Mouse (Mus musculus): Measurements from ENCODE around the gene Rfx1. TPM values are rescaled to one million over a fixed set of nuclear protein-coding genes. Genes with fewer than 3 reads are reported as not detected.
A peak's percentile ranks its signal among the peaks of the same experiment; 100 is the strongest.

Rfx1 gene
- polyA plus RNA-seq, 1 experiment from 2014 or later, result 10.1 TPM

DNA sequence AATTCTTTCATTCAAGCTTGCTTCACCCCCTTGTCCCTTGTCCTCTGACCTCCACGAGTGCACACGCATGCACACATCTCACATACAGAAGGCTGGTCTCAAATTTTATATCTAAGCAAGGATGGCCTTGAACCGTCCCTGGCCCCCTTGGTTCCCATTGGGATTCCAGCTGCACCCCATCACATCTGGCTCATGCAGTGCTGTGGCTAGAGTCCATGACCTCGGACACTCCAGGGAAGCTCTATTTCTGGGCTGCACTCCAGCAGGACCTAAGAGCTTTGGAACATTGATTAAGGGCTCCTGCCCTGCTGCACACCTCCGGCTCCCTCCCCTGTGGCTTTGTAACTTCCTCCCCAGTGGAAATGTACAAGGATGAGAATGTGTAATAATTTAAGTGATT is 28.6 kb upstream of the Rfx1 start:
- H3K4me3 ChIP-seq (replicated peaks), result no peak overlapping the region
- peaks cover 12% of the 10 kb centered on the region for H3K4me1 ChIP-seq (replicated peaks)
- no peaks in the 10 kb centered on the region for H3K36me3 ChIP-seq
- no peaks in the 10 kb centered on the region for H3K9me3 ChIP-seq
- no peak overlapping the region for H3K27ac ChIP-seq
- no peak overlapping the region for H3K9ac ChIP-seq (replicated peaks)
- no peak overlapping the region for H3K4me2 ChIP-seq
- H3K27me3 ChIP-seq, result peaks cover 58% of the 10 kb centered on the region
- 76% methylated on average over 5 of the region's 5 CpGs for WGBS
- ATAC-seq (ENCODE audit: insufficient number of reproducible peaks, insufficient read depth, low FRiP score, low TSS enrichment, low read depth), result no peak

- H3K4me1 ChIP-seq (replicated peaks), result peaks cover 12% of the 10 kb centered on the region
- peaks cover 68% of the 10 kb centered on the region for H3K27me3 ChIP-seq
- H3K9ac ChIP-seq (replicated peaks), result peak overlapping the region; percentile 12; the same call in 1 of the 2 replicates
- no peaks in the 10 kb centered on the region for H3K36me3 ChIP-seq
- H3K4me2 ChIP-seq, result no peak overlapping the region
- no peak overlapping the region for H3K27ac ChIP-seq
- 7% methylated on average over 5 of the region's 5 CpGs for WGBS
- ATAC-seq (ENCODE audit: insufficient number of reproducible peaks, insufficient read depth, low FRiP score, low TSS enrichment, low read depth), result no peak
- H3K9me3 ChIP-seq, result no peaks in the 10 kb centered on the region
- H3K4me3 ChIP-seq (replicated peaks), result no peak overlapping the region
Observed at GRCm38 (mm10) chr8:84039050-84039449, 27.6 kb upstream of the Rfx1 start.

- no peak for ATAC-seq (ENCODE audit: insufficient number of reproducible peaks, insufficient read depth, low FRiP score, low TSS enrichment, low read depth)
- H3K27me3 ChIP-seq, result peaks cover 84% of the 10 kb centered on the region
Observed at GRCm38 (mm10) chr8:84042066-84042947, 24.3 kb upstream of the Rfx1 start, which contains the start of gene Il27ra. TSS of gene Il27ra (minus strand) at chr8:84042589.

DNA sequence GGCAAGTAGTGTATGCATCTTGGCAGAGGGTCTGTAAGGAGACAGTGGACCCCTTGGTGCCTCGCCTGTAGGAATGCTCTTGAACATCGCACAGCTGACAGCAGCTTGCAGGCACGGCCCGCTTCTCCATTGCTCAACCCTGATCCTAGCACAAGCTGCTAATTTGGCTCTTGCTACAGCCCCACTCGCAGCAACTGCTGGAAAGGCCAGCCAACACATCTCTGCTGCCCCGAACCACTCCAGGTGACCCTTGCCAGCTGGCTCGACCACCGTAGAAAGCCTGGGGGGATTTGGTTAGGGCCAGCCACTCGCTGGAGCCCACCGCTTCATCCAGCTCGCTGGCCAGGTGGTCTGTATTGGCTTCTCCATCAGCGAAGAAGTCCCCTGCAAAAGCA is 23.7 kb upstream of the Rfx1 start:
- H3K36me3 ChIP-seq, result no peaks in the 10 kb centered on the region
- no peaks in the 10 kb centered on the region for H3K9me3 ChIP-seq
- H3K4me1 ChIP-seq (replicated peaks), result peaks cover 12% of the 10 kb centered on the region
- peaks cover 82% of the 10 kb centered on the region for H3K27me3 ChIP-seq
- H3K27ac ChIP-seq, result no peak overlapping the region
- WGBS, result 35% methylated on average over 12 of the region's 12 CpGs
- H3K4me2 ChIP-seq, result peak overlapping the region; percentile 75
- H3K9ac ChIP-seq (replicated peaks), result no peak overlapping the region
- ATAC-seq (ENCODE audit: insufficient number of reproducible peaks, insufficient read depth, low FRiP score, low TSS enrichment, low read depth), result no peak
- peak overlapping the region; percentile 40 for H3K4me3 ChIP-seq (replicated peaks)

More at GRCm38 (mm10) chr8:84042066-84042947, 24.3 kb upstream of the Rfx1 start, which contains the start of gene Il27ra:
- peak within 1 kb of the TSS; percentile 40 for H3K4me3 ChIP-seq (replicated peaks)
- WGBS, result 4% methylated on average over 40 of the region's 40 CpGs
- H3K9ac ChIP-seq (replicated peaks), result peak within 1 kb of the TSS; percentile 42
- no peaks in the 10 kb centered on the region for H3K36me3 ChIP-seq
- no peaks in the 10 kb centered on the region for H3K9me3 ChIP-seq
- H3K4me1 ChIP-seq (replicated peaks), result peaks cover 12% of the 10 kb centered on the region
- no peak within 1 kb of the TSS for H3K27ac ChIP-seq
- peak within 1 kb of the TSS; percentile 75 for H3K4me2 ChIP-seq

DNA sequence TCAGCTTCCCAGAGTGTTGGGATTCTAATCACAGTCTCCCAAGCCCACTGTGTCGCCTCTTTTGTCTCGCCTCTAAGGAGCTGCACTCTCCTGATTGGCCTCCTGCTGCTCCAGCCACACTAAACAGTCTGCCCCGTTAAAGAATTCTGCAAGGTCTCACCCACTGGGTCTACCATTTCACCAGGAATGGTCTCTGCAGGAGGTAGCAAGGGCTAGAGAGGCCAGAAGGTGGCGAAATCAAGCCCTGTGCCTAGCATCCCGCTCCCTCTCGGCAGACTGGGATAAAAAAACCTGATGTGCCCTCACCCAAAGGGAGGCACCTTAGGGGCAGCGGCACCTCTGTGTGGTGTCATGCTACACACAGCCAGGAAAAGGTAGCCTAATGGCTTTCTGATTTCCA is 22.5 kb upstream of the Rfx1 start:
- no peak overlapping the region for H3K27ac ChIP-seq
- no peaks in the 10 kb centered on the region for H3K9me3 ChIP-seq
- H3K4me1 ChIP-seq (replicated peaks), result peaks cover 22% of the 10 kb centered on the region
- peaks cover 81% of the 10 kb centered on the region for H3K27me3 ChIP-seq
- no peak overlapping the region for H3K9ac ChIP-seq (replicated peaks)
- H3K4me2 ChIP-seq, result no peak overlapping the region
- no peak for ATAC-seq (ENCODE audit: insufficient number of reproducible peaks, insufficient read depth, low FRiP score, low TSS enrichment, low read depth)
- H3K36me3 ChIP-seq, result no peaks in the 10 kb centered on the region
- H3K4me3 ChIP-seq (replicated peaks), result no peak overlapping the region
- 4% methylated on average over 7 of the region's 7 CpGs for WGBS

GRCm38 (mm10) chr8:84044900-84045299 is 21.7 kb upstream of the Rfx1 start, which contains the start of gene Rln3:
TSS of gene Rln3 (minus strand) at chr8:84045000.
- Histone ChIP-seq H3K4me2 (no peak within 1 kb of the TSS), H3K4me3 (replicated peaks) (peak within 1 kb of the TSS; percentile 12; the same call in 1 of the 2 replicates)

GRCm38 (mm10) chr8:84046505-84046904 is 20.1 kb upstream of the Rfx1 start:
- ATAC-seq (ENCODE audit: insufficient number of reproducible peaks, insufficient read depth, low FRiP score, low TSS enrichment, low read depth), result no peak
- 86% methylated on average over 3 of the region's 3 CpGs for WGBS
- peaks cover 58% of the 10 kb centered on the region for H3K27me3 ChIP-seq
- H3K4me1 ChIP-seq (replicated peaks), result peaks cover 22% of the 10 kb centered on the region
- no peak overlapping the region for H3K9ac ChIP-seq (replicated peaks)
- no peaks in the 10 kb centered on the region for H3K36me3 ChIP-seq
- no peak overlapping the region for H3K27ac ChIP-seq
- H3K4me2 ChIP-seq, result no peak overlapping the region
- H3K9me3 ChIP-seq, result no peaks in the 10 kb centered on the region
- no peak overlapping the region for H3K4me3 ChIP-seq (replicated peaks)

More at GRCm38 (mm10) chr8:84044900-84045299, 21.7 kb upstream of the Rfx1 start, which contains the start of gene Rln3:
- WGBS, result 2% methylated on average over 9 of the region's 9 CpGs
- ATAC-seq (ENCODE audit: insufficient number of reproducible peaks, insufficient read depth, low FRiP score, low TSS enrichment, low read depth), result no peak
- Histone ChIP-seq H3K9ac (replicated peaks) (no peak within 1 kb of the TSS), H3K9me3 (no peaks in the 10 kb centered on the region), H3K4me1 (replicated peaks) (peaks cover 22% of the 10 kb centered on the region), H3K36me3 (no peaks in the 10 kb centered on the region), H3K27ac (no peak within 1 kb of the TSS), H3K27me3 (peaks cover 74% of the 10 kb centered on the region)

- WGBS, result 56% methylated on average over 5 of the region's 5 CpGs
- H3K4me3 ChIP-seq (replicated peaks), result no peak overlapping the region
Observed at GRCm38 (mm10) chr8:84048171-84048570, 18.5 kb upstream of the Rfx1 start.

DNA sequence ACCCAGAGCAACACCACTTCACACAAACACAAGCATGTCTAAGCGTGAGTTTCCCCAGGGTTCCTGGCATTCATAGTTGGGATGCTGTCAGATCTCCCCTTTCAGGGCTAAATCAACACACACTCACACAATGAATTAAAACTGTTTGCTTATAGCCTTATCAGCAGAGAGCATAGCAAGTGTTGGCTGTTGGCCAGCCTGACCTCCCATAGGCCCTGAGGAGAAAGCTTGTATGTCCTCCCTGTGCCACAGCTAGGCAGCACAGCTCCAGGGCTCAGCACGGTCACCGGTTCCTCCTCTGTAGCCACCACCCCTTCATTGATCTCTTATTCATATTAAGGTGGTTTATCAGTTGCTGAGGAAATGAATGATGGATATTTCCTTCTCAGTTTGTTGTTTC is 13.9 kb upstream of the Rfx1 start:
- Histone ChIP-seq H3K4me3 (replicated peaks) (no peak overlapping the region), H3K9ac (replicated peaks) (no peak overlapping the region), H3K9me3 (0 out of 2 replicates have a peak, but pooled peaks cover 5% of the 10 kb centered on the region), H3K4me2 (no peak overlapping the region), H3K27ac (no peak overlapping the region), H3K4me1 (replicated peaks) (0 out of 2 replicates have a peak, but pooled peaks cover 9% of the 10 kb centered on the region), H3K36me3 (no peaks in the 10 kb centered on the region), H3K27me3 (0 out of 2 replicates have a peak, but pooled peaks cover 7% of the 10 kb centered on the region)
- ATAC-seq (ENCODE audit: insufficient number of reproducible peaks, insufficient read depth, low FRiP score, low TSS enrichment, low read depth), result no peak
- 86% methylated on average over 3 of the region's 3 CpGs for WGBS

More at GRCm38 (mm10) chr8:84048171-84048570, 18.5 kb upstream of the Rfx1 start:
- no peak overlapping the region for H3K27ac ChIP-seq
- H3K36me3 ChIP-seq, result no peaks in the 10 kb centered on the region
- H3K9ac ChIP-seq (replicated peaks), result no peak overlapping the region
- no peaks in the 10 kb centered on the region for H3K9me3 ChIP-seq
- ATAC-seq (ENCODE audit: insufficient number of reproducible peaks, insufficient read depth, low FRiP score, low TSS enrichment, low read depth), result 0 out of 2 replicates have a peak, but pooled peaks have one; percentile 15
- H3K4me1 ChIP-seq (replicated peaks), result 0 out of 2 replicates have a peak, but pooled peaks cover 9% of the 10 kb centered on the region
- H3K27me3 ChIP-seq, result peaks cover 41% of the 10 kb centered on the region
- H3K4me2 ChIP-seq, result no peak overlapping the region

- Histone ChIP-seq H3K4me3 (replicated peaks) (no peak overlapping the region), H3K4me1 (replicated peaks) (0 out of 2 replicates have a peak, but pooled peaks cover 7% of the 10 kb centered on the region), H3K4me2 (no peak overlapping the region), H3K27ac (no peak overlapping the region), H3K9me3 (0 out of 2 replicates have a peak, but pooled peaks cover 5% of the 10 kb centered on the region), H3K36me3 (no peaks in the 10 kb centered on the region), H3K9ac (replicated peaks) (no peak overlapping the region), H3K27me3 (0 out of 2 replicates have a peak, but pooled peaks cover 7% of the 10 kb centered on the region)
- ATAC-seq (ENCODE audit: insufficient number of reproducible peaks, insufficient read depth, low FRiP score, low TSS enrichment, low read depth), result no peak
- 95% methylated on average over 5 of the region's 5 CpGs for WGBS
Observed at GRCm38 (mm10) chr8:84053229-84053628, 13.4 kb upstream of the Rfx1 start.

DNA sequence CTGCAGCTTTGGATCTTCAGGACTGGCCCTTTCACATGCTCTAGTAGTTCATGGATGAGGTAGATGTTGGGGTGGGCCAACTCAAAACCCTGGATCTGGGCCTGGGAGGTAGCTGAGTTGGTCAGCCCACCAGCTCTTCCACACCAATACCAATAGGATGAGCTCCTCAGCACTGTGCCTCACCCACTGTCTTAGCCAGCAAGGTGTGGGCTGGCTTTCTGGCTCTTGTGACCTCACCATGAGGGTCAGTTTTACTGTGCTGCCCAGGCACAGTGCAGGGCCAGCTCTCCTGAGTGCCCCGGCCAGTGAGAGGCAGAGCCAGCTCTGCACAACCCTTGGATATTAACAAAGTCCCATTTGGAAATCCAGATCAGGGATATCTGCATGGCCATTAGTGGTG is 8.8 kb upstream of the Rfx1 start:
- Histone ChIP-seq H3K4me3 (replicated peaks) (no peak overlapping the region), H3K36me3 (no peaks in the 10 kb centered on the region), H3K27me3 (no peaks in the 10 kb centered on the region), H3K9me3 (0 out of 2 replicates have a peak, but pooled peaks cover 5% of the 10 kb centered on the region), H3K9ac (replicated peaks) (no peak overlapping the region), H3K4me2 (no peak overlapping the region), H3K27ac (no peak overlapping the region), H3K4me1 (replicated peaks) (no peaks in the 10 kb centered on the region)
- 90% methylated on average over 1 of the region's 1 CpGs for WGBS
- ATAC-seq (ENCODE audit: insufficient number of reproducible peaks, insufficient read depth, low FRiP score, low TSS enrichment, low read depth), result no peak
